Mouse (Mus musculus) CH12.LX (cell line): ENCODE data around the gene Cfap74.

Experiments used
- CTCF ChIP-seq, 2 experiments: IDR thresholded peaks in 1 of 2; conservative IDR thresholded peaks in 1 of 2; 2 replicates each; pipeline ENCODE4 v1.5.1; 2011 to 2012; ENCODE audit warnings: low read depth in 2 of 2, low read length in 2 of 2, improper control_type of control experiment in 1 of 2, inconsistent platforms in 1 of 2, mild to moderate bottlenecking in 1 of 2, moderate library complexity in 1 of 2
- EP300 ChIP-seq: IDR thresholded peaks from 2 replicates; pipeline ENCODE4 v1.6.1; 2011; ENCODE audit warnings: low read length, improper control_type of control experiment
- ETS1 ChIP-seq: conservative IDR thresholded peaks from 2 replicates; pipeline ENCODE4 v1.6.1; 2012; ENCODE audit warnings: low read depth, mild to moderate bottlenecking, inconsistent platforms, low read length, improper control_type of control experiment, moderate library complexity
- GABPA ChIP-seq: IDR thresholded peaks from 2 replicates; pipeline ENCODE4 v1.6.1; 2012; ENCODE audit warnings: low read depth, low read length, improper control_type of control experiment, inconsistent platforms; ENCODE audit not compliant: insufficient replicate concordance
- HCFC1 ChIP-seq: IDR thresholded peaks from 2 replicates; pipeline ENCODE4 v1.6.1; 2012; ENCODE audit warnings: low read depth, mild to moderate bottlenecking, inconsistent platforms, low read length, improper control_type of control experiment
- MEF2A ChIP-seq: IDR thresholded peaks from 2 replicates; pipeline ENCODE4 v1.6.1; 2014; ENCODE audit warnings: low read depth, mild to moderate bottlenecking, inconsistent platforms, low read length, improper control_type of control experiment, borderline replicate concordance
- NRF1 ChIP-seq: IDR thresholded peaks from 2 replicates; pipeline ENCODE4 v1.6.1; 2014; ENCODE audit warnings: low read depth, mild to moderate bottlenecking, inconsistent platforms, low read length, improper control_type of control experiment, moderate library complexity
- POLR2A ChIP-seq: IDR thresholded peaks from 2 replicates; pipeline ENCODE4 v1.6.1; 2011; ENCODE audit warnings: low read depth, mild to moderate bottlenecking, improper control_type of control experiment, low read length
- POLR2AphosphoS2 ChIP-seq: IDR thresholded peaks from 2 replicates; pipeline ENCODE4 v1.6.1; 2011; ENCODE audit warnings: low read depth, low read length, improper control_type of control experiment
- TCF12 ChIP-seq: IDR thresholded peaks from 2 replicates; pipeline ENCODE4 v1.6.1; 2014; ENCODE audit warnings: low read depth, mild to moderate bottlenecking, inconsistent platforms, low read length, improper control_type of control experiment
- USF1 ChIP-seq: IDR thresholded peaks from 2 replicates; pipeline ENCODE4 v1.6.1; 2014; ENCODE audit warnings: low read depth, mild to moderate bottlenecking, inconsistent platforms, low read length, improper control_type of control experiment
- ZMIZ1 ChIP-seq: IDR thresholded peaks from 2 replicates; pipeline ENCODE4 v1.6.1; 2012; ENCODE audit warnings: low read depth, mild to moderate bottlenecking, inconsistent platforms, low read length, improper control_type of control experiment

GRCm38 (mm10) chr4:155367739-155368138 is 41.3 kb upstream of the Cfap74 start:
- TF ChIP-seq MEF2A (no peak), CTCF (conservative IDR thresholded peaks at IDR 0.05 in 1 of 2, IDR thresholded peaks at IDR 0.05 in 1 of 2; ENCODE audit: low read depth in 2 of 2, low read length in 2 of 2) (no peak), TCF12 (no peak), EP300 (peak; percentile 60), USF1 (no peak), ETS1 (no peak), GABPA (no peak), NRF1 (peak; percentile 74), POLR2AphosphoS2 (no peak), POLR2A (no peak), HCFC1 (no peak), ZMIZ1 (no peak)
